Mouse (Mus musculus) adrenal gland, postnatal 10 days (tissue): ENCODE data around the gene Adra1d. TPM values are rescaled to one million over a fixed set of nuclear protein-coding genes. Genes with fewer than 3 reads are reported as not detected.

Experiments used
- DNase-seq: peaks from one replicate; pipeline ENCODE4 v3.0.0; 2021; ENCODE audit warnings: mixed read lengths
- total RNA-seq, 2 experiments: library from RNA; stranded (reverse); gene quantifications; 2 replicates each; pipeline ENCODE4 v1.2.3; 2021

Gene Adra1d
- total RNA-seq, 2 experiments from 2014 or later = 12.0 to 17.7 TPM

DNA sequence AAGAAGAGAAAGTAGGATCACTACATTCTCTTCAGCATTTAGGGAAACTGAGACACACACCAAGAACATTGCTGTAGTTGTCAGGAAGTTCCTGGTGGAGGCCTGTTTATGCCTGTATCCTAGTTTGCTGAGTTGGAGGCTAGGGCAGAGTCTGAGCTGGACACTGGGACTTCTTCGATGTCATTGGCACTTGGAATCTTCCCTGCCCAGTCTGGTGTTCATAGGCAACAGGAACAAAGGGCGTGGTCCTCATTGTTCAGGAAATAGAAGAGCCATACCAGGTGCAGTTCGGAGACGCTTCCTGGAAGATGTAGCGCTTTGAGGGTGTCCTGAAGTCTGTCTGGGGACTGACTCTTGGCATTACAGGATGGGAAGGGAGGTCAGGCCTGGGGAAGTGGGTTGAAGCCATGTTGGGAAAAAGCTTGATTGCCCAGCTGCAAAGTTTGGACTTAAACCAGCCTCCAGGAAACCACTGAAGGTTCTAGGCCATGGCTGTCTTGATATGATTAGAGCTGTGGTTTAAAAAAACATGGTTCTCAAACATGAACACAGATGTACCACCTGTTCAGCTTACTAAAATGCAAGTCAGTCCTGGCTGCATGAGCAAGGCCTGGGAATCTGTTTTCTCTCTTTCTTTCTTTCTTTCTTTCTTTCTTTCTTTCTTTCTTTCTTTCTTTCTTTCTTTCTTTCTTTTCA, 65.8 kb downstream of the Adra1d start:
- no peak for DNase-seq

Other genes with a start within 250 kb of the Adra1d start
- gene Rnf24, start 209.4 kb downstream of the Adra1d start, total RNA-seq = 1 to 10 TPM; 9.3 to 10.0 TPM
- 10 to 100 TPM; 20.1 to 21.0 TPM for gene Smox, start 70.8 kb downstream of the Adra1d start, total RNA-seq